Comparison of ENCODE assay signal across 8 mouse cellular contexts in the genomic region with DNA sequence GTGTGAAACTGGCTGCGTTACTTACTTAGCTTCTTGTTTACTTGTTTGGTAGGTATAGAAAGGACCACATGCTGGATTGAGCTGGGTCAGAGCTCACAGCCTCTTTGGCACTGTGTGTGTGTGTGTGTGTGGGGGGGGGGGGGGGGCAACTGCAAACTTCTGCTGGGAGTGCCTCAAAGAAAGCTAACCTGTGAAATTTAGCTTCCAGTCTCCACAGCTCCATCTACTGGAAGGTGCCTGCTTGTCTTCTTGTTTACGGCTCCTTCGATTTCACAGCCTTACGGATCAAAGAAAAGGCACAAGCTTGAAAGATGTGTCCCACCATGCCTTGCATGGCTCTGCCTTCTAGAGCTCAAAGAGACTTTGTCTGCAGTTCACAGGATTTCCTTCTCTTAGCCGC. TPM values are rescaled to one million over a fixed set of nuclear protein-coding genes. Genes with fewer than 3 reads are reported as not detected.
DNase-seq lines count a peak whose midpoint lies in the region; ATAC-seq lines count a peak whose summit lies in the region.

No protein-coding gene starts in this region.

- WGBS in embryonic facial prominence, embryonic 11.5 days, result 26% methylated on average over 5 of the region's 5 CpGs
- 32% methylated on average over 5 of the region's 5 CpGs for WGBS in embryonic facial prominence, embryonic 10.5 days
- 28% methylated on average over 5 of the region's 5 CpGs for WGBS in midbrain, embryonic 14.5 days
- WGBS in midbrain, embryonic 16.5 days, result 24% methylated on average over 5 of the region's 5 CpGs

- no peaks in the 10 kb centered on the region for H3K36me3 ChIP-seq in embryonic facial prominence, embryonic 11.5 days (replicated peaks; ENCODE audit: control insufficient read depth, insufficient read depth, low read depth, low read length)
- H3K36me3 ChIP-seq in embryonic facial prominence, embryonic 10.5 days (replicated peaks), result no peaks in the 10 kb centered on the region
- no peaks in the 10 kb centered on the region for H3K36me3 ChIP-seq in midbrain, embryonic 14.5 days (ENCODE audit: control insufficient read depth, insufficient read depth, low read length)
- H3K36me3 ChIP-seq in midbrain, embryonic 16.5 days (ENCODE audit: control insufficient read depth, insufficient read depth, low read length), result no peaks in the 10 kb centered on the region

- peak; percentile 51 for DNase-seq in embryonic facial prominence, embryonic 11.5 days (ENCODE audit: low spot score)
- DNase-seq in embryonic facial prominence, embryonic 10.5 days (ENCODE audit: low spot score), result no peak
- DNase-seq in midbrain, embryonic 14.5 days, result peak; percentile 53
- peak; percentile 41 for DNase-seq in kidney, postnatal 14 days
- DNase-seq in thymus, postnatal 25 days, result peak; percentile 63
- no peak for DNase-seq in adrenal gland, adult 18-20 months (ENCODE audit: low spot score in 2 of 2)

- H3K4me1 ChIP-seq in embryonic facial prominence, embryonic 11.5 days (ENCODE audit: control insufficient read depth, insufficient read depth, low read length), result no peaks in the 10 kb centered on the region
- peaks cover 3% of the 10 kb centered on the region; the same call in 1 of the 2 replicates for H3K4me1 ChIP-seq in embryonic facial prominence, embryonic 10.5 days
- no peaks in the 10 kb centered on the region for H3K4me1 ChIP-seq in midbrain, embryonic 14.5 days (ENCODE audit: control insufficient read depth, insufficient read depth, low read length)
- no peaks in the 10 kb centered on the region for H3K4me1 ChIP-seq in midbrain, embryonic 16.5 days (ENCODE audit: control insufficient read depth, insufficient read depth, low read length)

- H3K9ac ChIP-seq in embryonic facial prominence, embryonic 11.5 days (replicated peaks; ENCODE audit: low read length), result no peak overlapping the region
- no peak overlapping the region for H3K9ac ChIP-seq in midbrain, embryonic 14.5 days (replicated peaks; ENCODE audit: low read length)
- H3K9ac ChIP-seq in midbrain, embryonic 16.5 days (ENCODE audit: low read depth, low read length), result no peak overlapping the region

- ATAC-seq in embryonic facial prominence, embryonic 11.5 days (replicated peaks; ENCODE audit: insufficient number of reproducible peaks, low FRiP score, low TSS enrichment, low read depth), result no peak
- ATAC-seq in midbrain, embryonic 14.5 days (ENCODE audit: low FRiP score, low TSS enrichment), result no peak
- ATAC-seq in midbrain, embryonic 16.5 days, result no peak
- ATAC-seq in erythroblast, adult 5-6 weeks (replicated peaks; ENCODE audit: low FRiP score, poor library complexity, severe bottlenecking), result no peak

- H3K4me3 ChIP-seq in embryonic facial prominence, embryonic 11.5 days (ENCODE audit: low read depth, low read length), result no peak overlapping the region
- no peak overlapping the region for H3K4me3 ChIP-seq in embryonic facial prominence, embryonic 10.5 days
- H3K4me3 ChIP-seq in midbrain, embryonic 14.5 days (replicated peaks; ENCODE audit: low read depth, low read length), result no peak overlapping the region
- H3K4me3 ChIP-seq in midbrain, embryonic 16.5 days (ENCODE audit: low read depth, low read length), result no peak overlapping the region

- no peak overlapping the region for H3K4me2 ChIP-seq in embryonic facial prominence, embryonic 11.5 days (ENCODE audit: low read depth, low read length)
- H3K4me2 ChIP-seq in midbrain, embryonic 14.5 days (ENCODE audit: low read length), result no peak overlapping the region
- no peak overlapping the region for H3K4me2 ChIP-seq in midbrain, embryonic 16.5 days (ENCODE audit: low read length)

- no peaks in the 10 kb centered on the region for H3K9me3 ChIP-seq in embryonic facial prominence, embryonic 11.5 days (replicated peaks; ENCODE audit: control insufficient read depth, low read length)
- H3K9me3 ChIP-seq in embryonic facial prominence, embryonic 10.5 days, result no peaks in the 10 kb centered on the region
- no peaks in the 10 kb centered on the region for H3K9me3 ChIP-seq in midbrain, embryonic 14.5 days (ENCODE audit: control insufficient read depth, low read length)
- H3K9me3 ChIP-seq in midbrain, embryonic 16.5 days (replicated peaks; ENCODE audit: control insufficient read depth, low read length, poor library complexity, severe bottlenecking), result no peaks in the 10 kb centered on the region

- no peaks in the 10 kb centered on the region for H3K27me3 ChIP-seq in embryonic facial prominence, embryonic 11.5 days (ENCODE audit: control insufficient read depth, insufficient read depth, low read length)
- H3K27me3 ChIP-seq in embryonic facial prominence, embryonic 10.5 days (replicated peaks; ENCODE audit: low read depth, poor library complexity, severe bottlenecking), result no peaks in the 10 kb centered on the region
- H3K27me3 ChIP-seq in midbrain, embryonic 14.5 days (ENCODE audit: control insufficient read depth, insufficient read depth, low read length), result no peaks in the 10 kb centered on the region
- no peaks in the 10 kb centered on the region for H3K27me3 ChIP-seq in midbrain, embryonic 16.5 days (ENCODE audit: control insufficient read depth, insufficient read depth, low read depth, low read length)

- no peak overlapping the region for H3K27ac ChIP-seq in embryonic facial prominence, embryonic 11.5 days (replicated peaks; ENCODE audit: low read depth, low read length)
- no peak overlapping the region for H3K27ac ChIP-seq in embryonic facial prominence, embryonic 10.5 days (replicated peaks)
- H3K27ac ChIP-seq in midbrain, embryonic 14.5 days (replicated peaks; ENCODE audit: low read depth, low read length), result no peak overlapping the region
- no peak overlapping the region for H3K27ac ChIP-seq in midbrain, embryonic 16.5 days (ENCODE audit: low read length)

RNA-seq across cellular contexts. Expression of gene Ube2d1, which starts 17.4 kb away (rescaled TPM):
- 149 and 158 TPM in 2 replicates for polyA plus RNA-seq in embryonic facial prominence, embryonic 11.5 days (2014; fragmentation: Nextera tagmentation; extraction: Ambion mirVana)
- polyA plus RNA-seq in embryonic facial prominence, embryonic 10.5 days (2016; fragmentation: Nextera tagmentation; extraction: Ambion mirVana), result 101 and 107 TPM in 2 replicates
- polyA plus RNA-seq in midbrain, embryonic 14.5 days (2014; fragmentation: Nextera tagmentation; extraction: Ambion mirVana), result 246 and 254 TPM in 2 replicates
- 187 and 193 TPM in 2 replicates for polyA plus RNA-seq in midbrain, embryonic 16.5 days (2015; fragmentation: Nextera tagmentation; extraction: Ambion mirVana)
- total RNA-seq in erythroblast, adult 5-6 weeks (2015; ENCODE audit: low replicate concordance), result 9.0 and 21.1 TPM in 2 replicates
- 2.6 and 6.4 TPM in 2 replicates for total RNA-seq in erythroblast, adult 5-6 weeks (2017; ENCODE audit: low replicate concordance)
- total RNA-seq in adrenal gland, adult 18-20 months (2021), result 10 to 100 TPM; 15.2 to 18.3 TPM

RNA-seq across cellular contexts. Expression of gene Cisd1, which starts 42.3 kb away (rescaled TPM):
- polyA plus RNA-seq in embryonic facial prominence, embryonic 11.5 days (2014; fragmentation: Nextera tagmentation; extraction: Ambion mirVana), result 121 and 128 TPM in 2 replicates
- polyA plus RNA-seq in embryonic facial prominence, embryonic 10.5 days (2016; fragmentation: Nextera tagmentation; extraction: Ambion mirVana), result 115 and 130 TPM in 2 replicates
- polyA plus RNA-seq in midbrain, embryonic 14.5 days (2014; fragmentation: Nextera tagmentation; extraction: Ambion mirVana), result 281 and 329 TPM in 2 replicates
- 300 and 325 TPM in 2 replicates for polyA plus RNA-seq in midbrain, embryonic 16.5 days (2015; fragmentation: Nextera tagmentation; extraction: Ambion mirVana)
- 10.0 and 15.7 TPM in 2 replicates for total RNA-seq in erythroblast, adult 5-6 weeks (2015; ENCODE audit: low replicate concordance)
- 3.9 and 4.1 TPM in 2 replicates for total RNA-seq in erythroblast, adult 5-6 weeks (2017; ENCODE audit: low replicate concordance)
- 100 to 1,000 TPM; 112 to 135 TPM for total RNA-seq in adrenal gland, adult 18-20 months (2021)

RNA-seq across cellular contexts. Expression of gene Ipmk, which starts 45.1 kb away (rescaled TPM):
- polyA plus RNA-seq in embryonic facial prominence, embryonic 11.5 days (2014; fragmentation: Nextera tagmentation; extraction: Ambion mirVana), result 20.3 and 21.0 TPM in 2 replicates
- 16.9 and 19.3 TPM in 2 replicates for polyA plus RNA-seq in embryonic facial prominence, embryonic 10.5 days (2016; fragmentation: Nextera tagmentation; extraction: Ambion mirVana)
- polyA plus RNA-seq in midbrain, embryonic 14.5 days (2014; fragmentation: Nextera tagmentation; extraction: Ambion mirVana), result 21.1 and 22.0 TPM in 2 replicates
- 16.5 and 19.3 TPM in 2 replicates for polyA plus RNA-seq in midbrain, embryonic 16.5 days (2015; fragmentation: Nextera tagmentation; extraction: Ambion mirVana)
- 14.0 and 23.2 TPM in 2 replicates for total RNA-seq in erythroblast, adult 5-6 weeks (2015; ENCODE audit: low replicate concordance)
- total RNA-seq in erythroblast, adult 5-6 weeks (2017; ENCODE audit: low replicate concordance), result 10.5 and 12.4 TPM in 2 replicates
- total RNA-seq in adrenal gland, adult 18-20 months (2021), result 10 to 100 TPM; 12.9 to 14.4 TPM

Comparison
In these comparisons a context has a peak if more than half of its experiments do, and no peak if none do; other contexts are left out.
1. DNase-seq: peak in embryonic facial prominence, embryonic 11.5 days (single experiment), midbrain, embryonic 14.5 days (single experiment), kidney, postnatal 14 days (single experiment) and thymus, postnatal 25 days (single experiment); none in embryonic facial prominence, embryonic 10.5 days (single experiment) and adrenal gland, adult 18-20 months (0 of 2).